Mouse (Mus musculus) urinary bladder, postnatal 10 days (tissue): Measurements from ENCODE around the gene Rhobtb1.

Experiments used
- DNase-seq: peaks from one replicate; pipeline ENCODE4 v3.0.0; 2022; ENCODE audit warnings: low spot score

The Rhobtb1 gene

GRCm38 (mm10) chr10:69324816-69325215 lies 173.6 kb downstream of the Rhobtb1 start:
- no peak for DNase-seq

DNA sequence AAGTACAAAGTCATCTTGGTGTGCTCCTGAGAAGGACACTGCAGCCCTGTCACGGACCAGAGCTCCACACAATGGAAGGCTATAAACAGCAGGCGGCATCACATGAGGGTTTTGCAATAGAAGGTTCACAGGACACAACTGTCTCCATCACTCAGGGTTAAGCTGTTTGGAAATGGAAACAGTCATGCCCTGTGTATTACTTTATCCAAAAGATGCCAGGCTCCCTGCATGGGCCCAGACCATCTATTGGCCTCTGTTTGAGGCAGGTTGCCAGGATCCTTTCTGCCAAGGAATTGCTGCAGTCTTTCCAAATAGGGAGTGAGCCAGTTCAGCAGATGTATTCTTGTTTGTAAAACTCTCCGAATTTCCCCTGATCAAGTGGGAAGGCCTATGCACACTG lies 175.2 kb downstream of the Rhobtb1 start:
- DNase-seq, result no peak

GRCm38 (mm10) chr10:69327362-69327761 lies 176.1 kb downstream of the Rhobtb1 start:
- DNase-seq, result no peak

DNA sequence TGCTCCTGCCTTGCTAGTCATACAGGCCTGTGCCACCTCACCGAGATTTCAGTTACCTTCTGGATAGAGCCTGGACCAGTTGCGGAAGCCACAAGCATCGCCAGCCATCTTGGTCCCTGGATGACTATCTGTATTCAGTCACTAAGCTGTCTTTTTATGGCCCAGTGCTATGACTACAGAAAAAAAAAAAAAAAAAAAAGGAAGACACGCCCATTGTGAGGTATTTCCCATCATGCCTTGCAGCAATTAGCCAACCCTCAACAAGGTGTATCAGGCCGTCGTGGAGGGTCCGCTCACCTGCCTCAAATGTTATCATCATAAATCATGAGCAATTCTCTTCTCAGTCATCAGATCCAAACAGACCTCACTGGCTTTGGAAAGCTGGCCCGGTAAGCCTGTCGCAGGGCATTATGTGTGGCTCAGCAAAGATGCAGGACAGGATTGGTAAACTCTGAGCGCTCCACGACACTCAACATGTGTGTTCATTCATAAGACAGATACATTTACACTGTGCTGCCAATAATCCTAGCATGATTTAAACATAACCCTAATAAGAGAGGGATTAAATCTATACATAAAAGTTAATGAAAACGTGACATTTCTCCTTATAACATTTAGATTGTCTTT lies 176.9 kb downstream of the Rhobtb1 start:
- no peak for DNase-seq

DNA sequence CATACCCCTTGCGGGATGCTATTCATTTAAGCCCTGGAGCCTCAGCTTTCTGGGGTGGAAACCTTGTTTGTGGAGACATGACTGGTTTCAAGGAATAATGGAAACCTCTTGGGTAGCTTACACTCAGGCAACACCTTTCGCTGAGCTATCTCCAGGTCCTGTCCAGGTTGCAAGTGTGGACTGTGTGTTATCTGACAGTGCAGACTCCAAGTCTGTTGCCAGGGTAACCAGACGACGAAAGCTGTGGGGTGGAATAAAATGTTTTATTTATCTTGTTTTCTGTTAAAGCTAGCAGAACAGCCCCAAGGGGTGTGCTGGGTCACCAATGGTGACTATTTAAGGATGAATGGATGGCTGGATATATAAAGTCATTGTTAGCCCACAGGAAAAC lies 177.4 kb downstream of the Rhobtb1 start:
- no peak for DNase-seq

DNA sequence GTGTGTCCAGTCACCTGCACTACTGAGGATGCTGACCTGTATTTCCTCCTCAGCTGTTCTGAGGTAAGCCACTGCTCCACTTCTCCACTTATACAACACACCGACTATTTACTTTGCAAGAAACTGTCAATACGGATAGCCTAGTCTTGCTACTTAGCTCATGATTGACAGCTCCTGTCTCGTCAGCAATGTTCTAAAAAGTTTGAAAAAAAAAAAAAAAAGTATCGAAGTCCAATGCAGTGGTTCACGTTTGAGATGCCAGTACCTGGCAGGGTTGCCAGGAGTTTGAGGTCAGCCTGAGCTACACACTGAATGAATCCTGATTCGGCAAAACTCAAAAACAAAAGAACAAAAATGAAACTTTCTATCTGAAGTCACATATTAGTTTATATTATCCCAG lies 180.0 kb downstream of the Rhobtb1 start:
- DNase-seq, result no peak

- DNase-seq, result no peak
Observed at GRCm38 (mm10) chr10:69333212-69333611, 182.0 kb downstream of the Rhobtb1 start.

GRCm38 (mm10) chr10:69334271-69335194 lies 183.3 kb downstream of the Rhobtb1 start:
- DNase-seq, result no peak

- no peak for DNase-seq
Observed at GRCm38 (mm10) chr10:69335195-69335536, 183.9 kb downstream of the Rhobtb1 start.

DNA sequence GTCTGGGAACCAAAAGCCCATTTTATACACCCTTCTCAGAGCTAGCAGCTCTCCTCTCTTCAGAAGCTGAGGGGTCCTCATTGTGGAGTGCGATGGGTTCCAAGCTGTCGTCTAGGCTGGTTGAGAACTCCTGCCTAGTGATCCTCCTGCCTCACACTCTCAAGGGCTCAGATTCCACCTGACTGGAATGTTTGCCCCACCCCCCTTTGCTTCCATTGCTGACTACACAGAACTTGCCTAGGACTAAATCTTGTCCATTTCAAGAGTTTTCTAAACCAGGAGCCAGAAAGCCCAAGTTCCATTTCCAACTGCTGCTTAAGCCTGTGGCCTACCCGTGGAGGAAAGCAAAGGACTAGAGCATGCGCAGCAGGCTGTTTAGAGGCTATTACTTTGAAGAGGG lies 184.4 kb downstream of the Rhobtb1 start:
- DNase-seq, result no peak

DNA sequence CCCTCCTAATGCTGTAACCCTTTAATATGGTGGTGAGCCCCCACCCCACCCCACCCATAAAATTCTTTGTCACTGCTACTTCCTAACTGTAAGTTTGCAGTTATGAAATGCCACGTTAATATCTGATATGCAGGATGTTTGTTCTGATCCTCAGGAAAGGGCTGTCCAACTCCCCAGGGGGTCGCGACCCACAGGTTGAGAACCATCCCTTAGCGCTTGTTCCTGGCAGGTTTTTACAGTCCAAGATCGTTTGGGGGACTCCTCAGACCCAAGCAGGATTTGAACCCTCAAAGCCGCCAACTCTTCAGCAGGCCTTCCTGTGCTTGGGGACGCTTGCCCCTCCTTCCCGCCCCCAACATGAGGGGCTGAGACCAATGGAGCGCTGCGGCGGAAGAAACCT lies 185.0 kb downstream of the Rhobtb1 start:
- DNase-seq, result no peak

GRCm38 (mm10) chr10:69340001-69340400 lies 188.8 kb downstream of the Rhobtb1 start:
- DNase-seq, result no peak
